Mouse (Mus musculus): Measurements from ENCODE around the gene Adamts20. TPM values are rescaled to one million over a fixed set of nuclear protein-coding genes. Genes with fewer than 3 reads are reported as not detected.

Adamts20 gene
- 0.89 TPM in 1 of 2 replicates, not detected in the other for polyA plus RNA-seq (2012)

GRCm38 (mm10) chr15:94465318-94465717 is at the start of gene Adamts20:
Gene Adamts20 (minus strand): TSS chr15:94465418.

Other genes starting within 250 kb of the Adamts20 start
- gene Pus7l, start 78.1 kb upstream of the Adamts20 start, polyA plus RNA-seq (2012) = 5.6 and 6.5 TPM in 2 replicates
- gene Irak4, start 78.2 kb upstream of the Adamts20 start, polyA plus RNA-seq (2012) = 12.8 and 15.0 TPM in 2 replicates
- gene Twf1, start 124.5 kb upstream of the Adamts20 start, polyA plus RNA-seq (2012) = 5.8 and 7.6 TPM in 2 replicates
- not detected in 2 replicates for gene Tmem117, start 163.8 kb upstream of the Adamts20 start, polyA plus RNA-seq (2012)

Measured in megakaryocyte-erythroid progenitor cell, adult 5 weeks (primary cell).